Mouse (Mus musculus) c-Kit-negative CD71-positive TER-119-positive erythroid progenitor cells, embryonic 14.5 days (primary cell): ENCODE measurements around the gene Grap2.
"Not testable (repeated sequence)": the region's sequence is repeated elsewhere in the genome, so short reads cannot be mapped to it uniquely, and the experiment has no call there.

Experiments used
- DNase-seq: peaks from one replicate; pipeline ENCODE4 v3.0.0-alpha.2; 2013; ENCODE audit warnings: low read depth, low spot score

Gene Grap2

GRCm38 (mm10) chr15:80566696-80567095 lies 5.7 kb upstream of the Grap2 start:
- no peak for DNase-seq

GRCm38 (mm10) chr15:80567139-80567538 lies 5.3 kb upstream of the Grap2 start:
- no peak for DNase-seq

GRCm38 (mm10) chr15:80567731-80568130 lies 4.7 kb upstream of the Grap2 start:
- no peak for DNase-seq

GRCm38 (mm10) chr15:80569205-80569604 lies 3.2 kb upstream of the Grap2 start:
- no peak for DNase-seq

- no peak for DNase-seq
These were observed 2.2 kb upstream of the Grap2 start for GRCm38 (mm10) chr15:80570226-80570625.

- no peak for DNase-seq
These were observed 783 bp upstream of the Grap2 start for GRCm38 (mm10) chr15:80571611-80572010.

- no peak for DNase-seq
These were observed 572 bp downstream of the Grap2 start for GRCm38 (mm10) chr15:80572811-80573520.

- DNase-seq: no peak
These were observed 2.0 kb downstream of the Grap2 start for GRCm38 (mm10) chr15:80574211-80575040.

GRCm38 (mm10) chr15:80575817-80576370 lies 3.5 kb downstream of the Grap2 start:
- no peak for DNase-seq

GRCm38 (mm10) chr15:80576415-80576994 lies 4.1 kb downstream of the Grap2 start:
- no peak for DNase-seq

- DNase-seq: no peak
These were observed 5.0 kb downstream of the Grap2 start for GRCm38 (mm10) chr15:80577166-80577960.

GRCm38 (mm10) chr15:80579121-80579520 lies 6.7 kb downstream of the Grap2 start:
- DNase-seq: no peak

- DNase-seq: not testable (repeated sequence)
These were observed 8.2 kb downstream of the Grap2 start for GRCm38 (mm10) chr15:80580585-80580984.

GRCm38 (mm10) chr15:80582581-80583495 lies 10.4 kb downstream of the Grap2 start:
- DNase-seq: no peak

- DNase-seq: no peak
These were observed 13.9 kb downstream of the Grap2 start for GRCm38 (mm10) chr15:80586296-80586695.

- DNase-seq: no peak
These were observed 18.2 kb downstream of the Grap2 start for GRCm38 (mm10) chr15:80590641-80591040.

- DNase-seq: no peak
These were observed 20.3 kb downstream of the Grap2 start for GRCm38 (mm10) chr15:80592737-80593136.

GRCm38 (mm10) chr15:80593877-80594276 lies 21.5 kb downstream of the Grap2 start:
- DNase-seq: no peak

- no peak for DNase-seq
These were observed 26.4 kb downstream of the Grap2 start for GRCm38 (mm10) chr15:80598750-80599149.

GRCm38 (mm10) chr15:80599213-80599750 lies 26.9 kb downstream of the Grap2 start:
- DNase-seq: peak; percentile 70
